ENCODE assay signal across 8 mouse cellular contexts in the genomic region with DNA sequence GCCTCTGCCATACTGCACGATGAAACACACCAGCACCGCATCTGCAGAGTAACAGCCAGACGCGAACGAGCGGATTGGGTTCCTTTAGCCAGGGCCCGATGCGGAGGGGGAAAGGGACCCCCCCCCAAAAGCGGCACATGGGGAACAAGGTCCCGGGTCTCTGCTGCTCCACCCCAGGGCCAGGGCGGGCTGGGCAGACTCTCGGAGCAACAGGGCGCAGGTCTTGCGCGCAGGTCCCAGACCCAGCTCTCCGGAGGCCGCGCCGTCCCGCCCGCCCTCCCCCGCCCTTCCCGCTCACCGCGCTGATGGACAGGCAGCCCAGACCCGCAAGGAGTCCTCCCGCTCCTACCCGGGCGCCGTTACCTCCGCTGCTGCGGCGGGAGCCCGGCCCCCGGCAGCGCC. TPM values are rescaled to one million over a fixed set of nuclear protein-coding genes. Genes with fewer than 3 reads are reported as not detected.
DNase-seq lines count a peak whose midpoint lies in the region; ATAC-seq and TF ChIP-seq lines count a peak whose summit lies in the region.

No protein-coding gene starts in this region.

- H3K9ac ChIP-seq in kidney, embryonic 16.5 days (replicated peaks; ENCODE audit: low read length): peak overlapping the region; percentile 80
- peak overlapping the region; percentile 54 for H3K9ac ChIP-seq in embryonic facial prominence, embryonic 15.5 days
- H3K9ac ChIP-seq in neural tube, embryonic 15.5 days (replicated peaks): peak overlapping the region; percentile 73

- no peaks in the 10 kb centered on the region for H3K9me3 ChIP-seq in kidney, embryonic 16.5 days (ENCODE audit: low read length)
- no peaks in the 10 kb centered on the region for H3K9me3 ChIP-seq in G1E (replicated peaks)
- no peaks in the 10 kb centered on the region for H3K9me3 ChIP-seq in embryonic facial prominence, embryonic 15.5 days (replicated peaks)
- no peaks in the 10 kb centered on the region for H3K9me3 ChIP-seq in limb, embryonic 10.5 days (replicated peaks)
- H3K9me3 ChIP-seq in neural tube, embryonic 15.5 days (replicated peaks): no peaks in the 10 kb centered on the region

- no peaks in the 10 kb centered on the region for H3K36me3 ChIP-seq in kidney, embryonic 16.5 days (ENCODE audit: insufficient read depth, low read length)
- peaks cover 31% of the 10 kb centered on the region for H3K36me3 ChIP-seq in G1E (replicated peaks)
- no peaks in the 10 kb centered on the region for H3K36me3 ChIP-seq in embryonic facial prominence, embryonic 15.5 days
- H3K36me3 ChIP-seq in limb, embryonic 10.5 days: 0 out of 2 replicates have a peak, but pooled peaks cover 9% of the 10 kb centered on the region
- H3K36me3 ChIP-seq in neural tube, embryonic 15.5 days: 0 out of 2 replicates have a peak, but pooled peaks cover 2% of the 10 kb centered on the region

- no peak for TF ChIP-seq CTCF in G1E (IDR thresholded peaks at IDR 0.05; ENCODE audit: low read depth, low read length)

- peak overlapping the region; percentile 82 for H3K4me3 ChIP-seq in kidney, embryonic 16.5 days (ENCODE audit: low read length)
- H3K4me3 ChIP-seq in G1E (ENCODE audit: low read depth, low read length): peak overlapping the region; percentile 84
- H3K4me3 ChIP-seq in embryonic facial prominence, embryonic 15.5 days (replicated peaks): peak overlapping the region; percentile 78
- H3K4me3 ChIP-seq in limb, embryonic 10.5 days: peak overlapping the region; percentile 76
- H3K4me3 ChIP-seq in neural tube, embryonic 15.5 days (replicated peaks): peak overlapping the region; percentile 85

- H3K4me2 ChIP-seq in kidney, embryonic 16.5 days (replicated peaks; ENCODE audit: low read depth, low read length): peak overlapping the region; percentile 89
- H3K4me2 ChIP-seq in embryonic facial prominence, embryonic 15.5 days (replicated peaks): peak overlapping the region; percentile 90
- peak overlapping the region; percentile 75 for H3K4me2 ChIP-seq in neural tube, embryonic 15.5 days

- H3K4me1 ChIP-seq in kidney, embryonic 16.5 days (ENCODE audit: insufficient read depth, low read length): peaks cover 24% of the 10 kb centered on the region
- peaks cover 79% of the 10 kb centered on the region for H3K4me1 ChIP-seq in G1E (ENCODE audit: insufficient read depth, low read depth, low read length)
- 0 out of 2 replicates have a peak, but pooled peaks cover 6% of the 10 kb centered on the region for H3K4me1 ChIP-seq in embryonic facial prominence, embryonic 15.5 days
- H3K4me1 ChIP-seq in limb, embryonic 10.5 days: peaks cover 20% of the 10 kb centered on the region
- H3K4me1 ChIP-seq in neural tube, embryonic 15.5 days: peaks cover 40% of the 10 kb centered on the region

- no peak for DNase-seq in kidney, postnatal 14 days
- DNase-seq in G1E (ENCODE audit: low spot score) (peak; percentile 59), MN1 (ENCODE audit: low spot score) (no peak)
- DNase-seq in limb, embryonic 10.5 days (ENCODE audit: low spot score): no peak
- no peak for DNase-seq in frontal cortex, postnatal 36 days (ENCODE audit: low spot score in 2 of 2)

- H3K27me3 ChIP-seq in kidney, embryonic 16.5 days (ENCODE audit: insufficient read depth, low read length): no peaks in the 10 kb centered on the region
- no peaks in the 10 kb centered on the region for H3K27me3 ChIP-seq in G1E (ENCODE audit: insufficient read depth, low read length)
- no peaks in the 10 kb centered on the region for H3K27me3 ChIP-seq in embryonic facial prominence, embryonic 15.5 days
- no peaks in the 10 kb centered on the region for H3K27me3 ChIP-seq in limb, embryonic 10.5 days (ENCODE audit: low read depth, poor library complexity, severe bottlenecking)
- no peaks in the 10 kb centered on the region for H3K27me3 ChIP-seq in neural tube, embryonic 15.5 days (replicated peaks)

- peak; percentile 81 for ATAC-seq in kidney, embryonic 16.5 days (ENCODE audit: low FRiP score, low TSS enrichment)
- ATAC-seq in G1E (ENCODE audit: extremely low read depth, insufficient number of reproducible peaks, low FRiP score, poor library complexity, severe bottlenecking): no peak
- ATAC-seq in embryonic facial prominence, embryonic 15.5 days (ENCODE audit: insufficient number of reproducible peaks, low FRiP score, low TSS enrichment, low read depth): peak; percentile 75
- ATAC-seq in neural tube, embryonic 15.5 days (ENCODE audit: low FRiP score): peak; percentile 86

- WGBS in kidney, embryonic 16.5 days: under 1% methylated on average over 27 of the region's 36 CpGs
- WGBS in embryonic facial prominence, embryonic 15.5 days: under 1% methylated on average over 36 of the region's 36 CpGs
- WGBS in limb, embryonic 10.5 days: 0% methylated on average over 34 of the region's 36 CpGs
- WGBS in neural tube, embryonic 15.5 days: 1% methylated on average over 27 of the region's 36 CpGs

- H3K27ac ChIP-seq in kidney, embryonic 16.5 days (ENCODE audit: low read length): peak overlapping the region; percentile 94
- H3K27ac ChIP-seq in embryonic facial prominence, embryonic 15.5 days (replicated peaks): peak overlapping the region; percentile 96; the same call in 1 of the 2 replicates
- H3K27ac ChIP-seq in limb, embryonic 10.5 days: peak overlapping the region; percentile 87
- H3K27ac ChIP-seq in neural tube, embryonic 15.5 days (replicated peaks): peak overlapping the region; percentile 92

RNA-seq across cellular contexts. Expression of gene Dyrk3, which starts 0.4 kb away (rescaled TPM):
- 5.9 and 6.1 TPM in 2 replicates for polyA plus RNA-seq in kidney, embryonic 16.5 days (2015; fragmentation: Nextera tagmentation; extraction: Ambion mirVana)
- total RNA-seq in G1E (2014; fragmentation: Nextera tagmentation): 52.4 and 59.4 TPM in 2 replicates
- total RNA-seq in G1E (2017): 16.9 and 18.1 TPM in 2 replicates
- polyA plus RNA-seq in G1E (2012): 21.1 and 21.9 TPM in 2 replicates
- 4.6 and 7.1 TPM in 2 replicates for polyA plus RNA-seq in embryonic facial prominence, embryonic 15.5 days (2015; fragmentation: Nextera tagmentation; extraction: Ambion mirVana)
- 5.5 and 5.8 TPM in 2 replicates for polyA plus RNA-seq in limb, embryonic 10.5 days (2016; fragmentation: Nextera tagmentation; extraction: Ambion mirVana)
- polyA plus RNA-seq in neural tube, embryonic 15.5 days (2015; fragmentation: Nextera tagmentation; extraction: Ambion mirVana): 10.3 and 14.0 TPM in 2 replicates

RNA-seq across cellular contexts. Expression of gene Eif2d, which starts 15.3 kb away (rescaled TPM):
- polyA plus RNA-seq in kidney, embryonic 16.5 days (2015; fragmentation: Nextera tagmentation; extraction: Ambion mirVana): 70.0 and 70.5 TPM in 2 replicates
- total RNA-seq in G1E (2014; fragmentation: Nextera tagmentation) (297 and 347 TPM in 2 replicates), G1E (2017) (79.5 and 89.2 TPM in 2 replicates)
- 58.0 and 70.5 TPM in 2 replicates for polyA plus RNA-seq in G1E (2012)
- polyA plus RNA-seq in embryonic facial prominence, embryonic 15.5 days (2015; fragmentation: Nextera tagmentation; extraction: Ambion mirVana): 59.2 and 66.0 TPM in 2 replicates
- polyA plus RNA-seq in limb, embryonic 10.5 days (2016; fragmentation: Nextera tagmentation; extraction: Ambion mirVana): 73.5 and 76.7 TPM in 2 replicates
- polyA plus RNA-seq in neural tube, embryonic 15.5 days (2015; fragmentation: Nextera tagmentation; extraction: Ambion mirVana): 51.5 and 53.7 TPM in 2 replicates

RNA-seq across cellular contexts. Expression of gene Mapkapk2, which starts 40.1 kb away (rescaled TPM):
- polyA plus RNA-seq in kidney, embryonic 16.5 days (2015; fragmentation: Nextera tagmentation; extraction: Ambion mirVana): 26.5 and 43.9 TPM in 2 replicates
- total RNA-seq in G1E (2014; fragmentation: Nextera tagmentation) (93.4 and 112 TPM in 2 replicates), G1E (2017) (53.1 and 63.8 TPM in 2 replicates)
- 64.3 and 79.4 TPM in 2 replicates for polyA plus RNA-seq in G1E (2012)
- polyA plus RNA-seq in embryonic facial prominence, embryonic 15.5 days (2015; fragmentation: Nextera tagmentation; extraction: Ambion mirVana): 42.8 and 44.4 TPM in 2 replicates
- 46.8 and 47.9 TPM in 2 replicates for polyA plus RNA-seq in limb, embryonic 10.5 days (2016; fragmentation: Nextera tagmentation; extraction: Ambion mirVana)
- 15.0 and 19.9 TPM in 2 replicates for polyA plus RNA-seq in neural tube, embryonic 15.5 days (2015; fragmentation: Nextera tagmentation; extraction: Ambion mirVana)
